Mouse (Mus musculus) liver, adult (tissue): ENCODE data around the gene Phactr2.

ENCODE experiments used
- GATA4 ChIP-seq: IDR thresholded peaks from 2 replicates; pipeline ENCODE4 v1.6.1; 2014; ENCODE audit warnings: mild to moderate bottlenecking, low read length; ENCODE audit not compliant: insufficient replicate concordance

The Phactr2 gene

GRCm38 (mm10) chr10:13473833-13474567, at the start of gene Phactr2:
TSS of gene Phactr2 (minus strand) at chr10:13474412.
- TF ChIP-seq GATA4 = no peak

GRCm38 (mm10) chr10:13521857-13522256, 47.6 kb upstream of the Phactr2 start:
- TF ChIP-seq GATA4 = no peak

- TF ChIP-seq GATA4 = no peak
These were observed 28.2 kb upstream of the Phactr2 start for GRCm38 (mm10) chr10:13502371-13502770.

- no peak for TF ChIP-seq GATA4
These were observed 26.8 kb upstream of the Phactr2 start for GRCm38 (mm10) chr10:13500938-13501496.

- TF ChIP-seq GATA4 = no peak
These were observed 26.3 kb upstream of the Phactr2 start for GRCm38 (mm10) chr10:13500473-13500872.

GRCm38 (mm10) chr10:13499331-13499730, 25.1 kb upstream of the Phactr2 start, which contains the start of gene Fuca2:
TSS of gene Fuca2 (plus strand) at chr10:13499540.
- TF ChIP-seq GATA4 = no peak

- no peak for TF ChIP-seq GATA4
These were observed 22.1 kb upstream of the Phactr2 start for GRCm38 (mm10) chr10:13496315-13496714.

GRCm38 (mm10) chr10:13493978-13494686, 19.9 kb upstream of the Phactr2 start:
- TF ChIP-seq GATA4 = no peak

GRCm38 (mm10) chr10:13489671-13490070, 15.5 kb upstream of the Phactr2 start:
- no peak for TF ChIP-seq GATA4

- no peak for TF ChIP-seq GATA4
These were observed 11.7 kb upstream of the Phactr2 start for GRCm38 (mm10) chr10:13485958-13486357.

- no peak for TF ChIP-seq GATA4
These were observed 5.1 kb upstream of the Phactr2 start for GRCm38 (mm10) chr10:13479341-13479740.

GRCm38 (mm10) chr10:13475121-13475520, 909 bp upstream of the Phactr2 start:
- TF ChIP-seq GATA4 = no peak

- TF ChIP-seq GATA4 = no peak
These were observed 350 bp upstream of the Phactr2 start for GRCm38 (mm10) chr10:13474568-13474955.

GRCm38 (mm10) chr10:13473287-13473832, 852 bp downstream of the Phactr2 start:
- no peak for TF ChIP-seq GATA4

GRCm38 (mm10) chr10:13470236-13470635, 4.0 kb downstream of the Phactr2 start:
- no peak for TF ChIP-seq GATA4

GRCm38 (mm10) chr10:13466925-13467324, 7.3 kb downstream of the Phactr2 start:
- TF ChIP-seq GATA4 = no peak
